Mouse (Mus musculus) cerebellum, postnatal 14 days (tissue): ENCODE measurements at regions not wholly inside any gene's neighbourhood (a gene's known extent, or its start where the extent isn't known, plus 50 kb on each side); places are given as distances from the start of the nearest gene placed in this dataset.

Experiments
- DNase-seq, 2 experiments: peaks; one replicate each; pipeline ENCODE4 v3.0.0; 2021; ENCODE audit warnings: mixed read lengths in 2 of 2

- no peak for DNase-seq
Measured at GRCm38 (mm10) chr15:95714408-95714807, 58.6 kb upstream of the Dbx2 start.

GRCm38 (mm10) chr15:95715941-95716340 lies 60.2 kb upstream of the Dbx2 start:
- DNase-seq: no peak

- DNase-seq: peak in 1 of 2 experiments; percentile 26
Measured at GRCm38 (mm10) chr15:95723699-95724098, 66.9 kb upstream of the Ano6 start.

GRCm38 (mm10) chr15:95725866-95726265 lies 64.8 kb upstream of the Ano6 start:
- peak; percentile 86 to 92 for DNase-seq

- no peak for DNase-seq
Measured at GRCm38 (mm10) chr15:95726516-95726915, 64.1 kb upstream of the Ano6 start.

- no peak for DNase-seq
Measured at GRCm38 (mm10) chr15:95735746-95736145, 54.9 kb upstream of the Ano6 start.
